Mouse (Mus musculus): ENCODE results near the gene Rtl6. TPM values are rescaled to one million over a fixed set of nuclear protein-coding genes. Genes with fewer than 3 reads are reported as not detected.

Gene Rtl6
- total and polyA plus RNA-seq, 2 experiments: 0.09 to 0.13 TPM

GRCm38 (mm10) chr15:84597021-84597420 is 39.4 kb upstream of the Rtl6 start:
- no peak for TF ChIP-seq CTCF (IDR thresholded peaks at IDR 0.05; ENCODE audit: low read depth, low read length)
- TF ChIP-seq POLR2A (IDR thresholded peaks at IDR 0.05; ENCODE audit: extremely low read depth, insufficient read depth, low read length): no peak
- no peak for DNase-seq (ENCODE audit: extremely low read depth, low read depth, low spot score)
- H3K4me3 ChIP-seq (ENCODE audit: insufficient read depth, low read depth, low read length): no peak overlapping the region

GRCm38 (mm10) chr15:84595241-84595945 is 37.8 kb upstream of the Rtl6 start:
- DNase-seq (ENCODE audit: extremely low read depth, low read depth, low spot score): no peak

More at GRCm38 (mm10) chr15:84597021-84597420, 39.4 kb upstream of the Rtl6 start:
- no peak overlapping the region for H3K9ac ChIP-seq (ENCODE audit: low read depth, low read length)
- no peaks in the 10 kb centered on the region for H3K27me3 ChIP-seq (ENCODE audit: control insufficient read depth, insufficient read depth, low read length)
- no peaks in the 10 kb centered on the region for H3K36me3 ChIP-seq (ENCODE audit: control insufficient read depth, insufficient read depth, low read length)
- H3K79me2 ChIP-seq (ENCODE audit: control insufficient read depth, insufficient read depth, low read length): no peaks in the 10 kb centered on the region
- H3K27ac ChIP-seq (replicated peaks; ENCODE audit: insufficient read depth, low read depth, low read length): no peak overlapping the region
- no peaks in the 10 kb centered on the region for H3K4me1 ChIP-seq (ENCODE audit: control insufficient read depth, insufficient read depth, low read length)

GRCm38 (mm10) chr15:84593514-84593913 is 35.9 kb upstream of the Rtl6 start:
- H3K79me2 ChIP-seq (ENCODE audit: control insufficient read depth, insufficient read depth, low read length): no peaks in the 10 kb centered on the region
- TF ChIP-seq POLR2A (IDR thresholded peaks at IDR 0.05; ENCODE audit: extremely low read depth, insufficient read depth, low read length): no peak
- TF ChIP-seq CTCF (IDR thresholded peaks at IDR 0.05; ENCODE audit: low read depth, low read length): no peak

More at GRCm38 (mm10) chr15:84595241-84595945, 37.8 kb upstream of the Rtl6 start:
- TF ChIP-seq CTCF (IDR thresholded peaks at IDR 0.05; ENCODE audit: low read depth, low read length) (no peak), POLR2A (IDR thresholded peaks at IDR 0.05; ENCODE audit: extremely low read depth, insufficient read depth, low read length) (no peak)
- Histone ChIP-seq H3K27ac (replicated peaks; ENCODE audit: insufficient read depth, low read depth, low read length) (no peak overlapping the region), H3K9ac (ENCODE audit: low read depth, low read length) (no peak overlapping the region), H3K27me3 (ENCODE audit: control insufficient read depth, insufficient read depth, low read length) (no peaks in the 10 kb centered on the region), H3K36me3 (ENCODE audit: control insufficient read depth, insufficient read depth, low read length) (no peaks in the 10 kb centered on the region), H3K4me1 (ENCODE audit: control insufficient read depth, insufficient read depth, low read length) (no peaks in the 10 kb centered on the region), H3K4me3 (ENCODE audit: insufficient read depth, low read depth, low read length) (no peak overlapping the region), H3K79me2 (ENCODE audit: control insufficient read depth, insufficient read depth, low read length) (no peaks in the 10 kb centered on the region)
- WGBS: 70% methylated on average over 9 of the region's 9 CpGs

GRCm38 (mm10) chr15:84592240-84592639 is 34.6 kb upstream of the Rtl6 start:
- H3K36me3 ChIP-seq (ENCODE audit: control insufficient read depth, insufficient read depth, low read length): no peaks in the 10 kb centered on the region
- H3K4me1 ChIP-seq (ENCODE audit: control insufficient read depth, insufficient read depth, low read length): no peaks in the 10 kb centered on the region
- 80% methylated on average over 5 of the region's 5 CpGs for WGBS
- DNase-seq (ENCODE audit: extremely low read depth, low read depth, low spot score): no peak
- TF ChIP-seq POLR2A (IDR thresholded peaks at IDR 0.05; ENCODE audit: extremely low read depth, insufficient read depth, low read length): no peak
- TF ChIP-seq CTCF (IDR thresholded peaks at IDR 0.05; ENCODE audit: low read depth, low read length): no peak
- no peak overlapping the region for H3K4me3 ChIP-seq (ENCODE audit: insufficient read depth, low read depth, low read length)
- H3K27ac ChIP-seq (replicated peaks; ENCODE audit: insufficient read depth, low read depth, low read length): no peak overlapping the region
- H3K9ac ChIP-seq (ENCODE audit: low read depth, low read length): no peak overlapping the region
- no peaks in the 10 kb centered on the region for H3K27me3 ChIP-seq (ENCODE audit: control insufficient read depth, insufficient read depth, low read length)
- no peaks in the 10 kb centered on the region for H3K79me2 ChIP-seq (ENCODE audit: control insufficient read depth, insufficient read depth, low read length)

More at GRCm38 (mm10) chr15:84593514-84593913, 35.9 kb upstream of the Rtl6 start:
- Histone ChIP-seq H3K27me3 (ENCODE audit: control insufficient read depth, insufficient read depth, low read length) (no peaks in the 10 kb centered on the region), H3K9ac (ENCODE audit: low read depth, low read length) (no peak overlapping the region), H3K36me3 (ENCODE audit: control insufficient read depth, insufficient read depth, low read length) (no peaks in the 10 kb centered on the region), H3K4me3 (ENCODE audit: insufficient read depth, low read depth, low read length) (no peak overlapping the region), H3K4me1 (ENCODE audit: control insufficient read depth, insufficient read depth, low read length) (no peaks in the 10 kb centered on the region), H3K27ac (replicated peaks; ENCODE audit: insufficient read depth, low read depth, low read length) (no peak overlapping the region)
- no peak for DNase-seq (ENCODE audit: extremely low read depth, low read depth, low spot score)
- WGBS: 79% methylated on average over 9 of the region's 9 CpGs

GRCm38 (mm10) chr15:84591573-84592139 is 34.0 kb upstream of the Rtl6 start:
- TF ChIP-seq POLR2A (IDR thresholded peaks at IDR 0.05; ENCODE audit: extremely low read depth, insufficient read depth, low read length) (no peak), CTCF (IDR thresholded peaks at IDR 0.05; ENCODE audit: low read depth, low read length) (no peak)
- WGBS: 73% methylated on average over 13 of the region's 13 CpGs
- H3K79me2 ChIP-seq (ENCODE audit: control insufficient read depth, insufficient read depth, low read length): no peaks in the 10 kb centered on the region
- no peak overlapping the region for H3K27ac ChIP-seq (replicated peaks; ENCODE audit: insufficient read depth, low read depth, low read length)
- H3K27me3 ChIP-seq (ENCODE audit: control insufficient read depth, insufficient read depth, low read length): no peaks in the 10 kb centered on the region
- no peaks in the 10 kb centered on the region for H3K4me1 ChIP-seq (ENCODE audit: control insufficient read depth, insufficient read depth, low read length)
- H3K36me3 ChIP-seq (ENCODE audit: control insufficient read depth, insufficient read depth, low read length): no peaks in the 10 kb centered on the region
- no peak overlapping the region for H3K9ac ChIP-seq (ENCODE audit: low read depth, low read length)
- no peak for DNase-seq (ENCODE audit: extremely low read depth, low read depth, low spot score)
- H3K4me3 ChIP-seq (ENCODE audit: insufficient read depth, low read depth, low read length): no peak overlapping the region

- Histone ChIP-seq H3K27me3 (ENCODE audit: control insufficient read depth, insufficient read depth, low read length) (no peaks in the 10 kb centered on the region), H3K79me2 (ENCODE audit: control insufficient read depth, insufficient read depth, low read length) (no peaks in the 10 kb centered on the region), H3K36me3 (ENCODE audit: control insufficient read depth, insufficient read depth, low read length) (no peaks in the 10 kb centered on the region), H3K27ac (replicated peaks; ENCODE audit: insufficient read depth, low read depth, low read length) (no peak overlapping the region), H3K9ac (ENCODE audit: low read depth, low read length) (no peak overlapping the region), H3K4me1 (ENCODE audit: control insufficient read depth, insufficient read depth, low read length) (no peaks in the 10 kb centered on the region), H3K4me3 (ENCODE audit: insufficient read depth, low read depth, low read length) (no peak overlapping the region)
- no peak for TF ChIP-seq CTCF (IDR thresholded peaks at IDR 0.05; ENCODE audit: low read depth, low read length)
- TF ChIP-seq POLR2A (IDR thresholded peaks at IDR 0.05; ENCODE audit: extremely low read depth, insufficient read depth, low read length): no peak
- no peak for DNase-seq (ENCODE audit: extremely low read depth, low read depth, low spot score)
- WGBS: 55% methylated on average over 4 of the region's 4 CpGs
These were observed 30.8 kb upstream of the Rtl6 start for GRCm38 (mm10) chr15:84588371-84588821.
